Mouse (Mus musculus): ENCODE results near the gene Zbtb32. TPM values are rescaled to one million over a fixed set of nuclear protein-coding genes. Genes with fewer than 3 reads are reported as not detected.
A peak's percentile ranks its signal among the peaks of the same experiment; 100 is the strongest.

Zbtb32 gene
- total RNA-seq, 1 experiment = 20.8 TPM

GRCm38 (mm10) chr7:30564970-30565571 is 33.6 kb downstream of the Zbtb32 start, which contains the start of gene Igflr1:
Gene Igflr1, plus strand, starts transcription at chr7:30565427.
- in situ Hi-C loops (cut with MboI; ENCODE audit: low sequenced_read_pairs in 2 of 2, unreplicated experiment in 2 of 2) = no loop called here

DNA sequence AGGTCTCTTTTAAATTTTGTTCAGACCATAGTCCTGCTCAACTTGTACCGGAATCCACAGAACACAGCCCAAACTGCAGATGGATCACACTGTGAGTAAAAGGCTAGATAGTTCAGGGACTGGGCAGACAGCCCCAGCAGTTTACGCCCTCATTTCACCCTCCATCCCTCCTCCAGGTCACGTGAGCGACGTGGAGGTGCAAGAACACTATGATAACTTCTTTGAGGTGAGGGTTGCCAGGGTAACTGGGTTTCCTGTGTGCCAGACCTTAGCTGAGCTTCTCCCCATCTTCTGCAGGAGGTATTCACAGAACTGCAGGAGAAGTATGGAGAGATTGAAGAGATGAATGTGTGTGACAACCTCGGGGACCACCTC is 34.8 kb downstream of the Zbtb32 start:
- Histone ChIP-seq H3K9me3 (ENCODE audit: control insufficient read depth, insufficient read depth, low read depth, low read length) (no peaks in the 10 kb centered on the region), H3K27ac (ENCODE audit: insufficient read depth, low read depth, low read length, poor library complexity, severe bottlenecking) (no peak overlapping the region), H3K9ac (ENCODE audit: insufficient read depth, low read depth, low read length, poor library complexity, severe bottlenecking) (peak overlapping the region; percentile 20; the same call in 1 of the 2 replicates), H3K36me3 (ENCODE audit: control insufficient read depth, insufficient read depth, low read length, poor library complexity, severe bottlenecking) (peaks cover 10% of the 10 kb centered on the region), H3K4me3 (ENCODE audit: insufficient read depth in 1 of 2, low read depth in 1 of 2, low read length in 2 of 2, poor library complexity in 1 of 2, severe bottlenecking in 1 of 2) (peak overlapping the region; percentile 97 to 99), H3K4me1 (ENCODE audit: control insufficient read depth in 2 of 2, insufficient read depth in 2 of 2, low read length in 2 of 2, poor library complexity in 1 of 2) (peaks cover 4 to 19% of the 10 kb centered on the region in 2 experiments; a peak in 2 of 4 replicates)
- no peak for DNase-seq (ENCODE audit: low read depth, low spot score)
- in situ Hi-C loops (cut with MboI; ENCODE audit: low sequenced_read_pairs in 2 of 2, unreplicated experiment in 2 of 2) = no loop called here
- TF ChIP-seq HCFC1 (IDR thresholded peaks at IDR 0.05; ENCODE audit: borderline replicate concordance, insufficient read depth, low read length) (no peak), ZC3H11A (IDR thresholded peaks at IDR 0.05; ENCODE audit: borderline replicate concordance, low read depth, low read length) (no peak), ZNF384 (IDR thresholded peaks at IDR 0.05; ENCODE audit: low read depth, low read length) (no peak), MAFK (IDR thresholded peaks at IDR 0.05; ENCODE audit: insufficient read depth, low read depth, low read length) (no peak), CHD2 (IDR thresholded peaks at IDR 0.05; ENCODE audit: low read depth, low read length) (no peak)

More at GRCm38 (mm10) chr7:30564970-30565571, 33.6 kb downstream of the Zbtb32 start, which contains the start of gene Igflr1:
- Histone ChIP-seq H3K27ac (ENCODE audit: insufficient read depth, low read depth, low read length, poor library complexity, severe bottlenecking) (no peak within 1 kb of the TSS), H3K9me3 (ENCODE audit: control insufficient read depth, insufficient read depth, low read depth, low read length) (no peaks in the 10 kb centered on the region), H3K4me3 (ENCODE audit: insufficient read depth in 1 of 2, low read depth in 1 of 2, low read length in 2 of 2, poor library complexity in 1 of 2, severe bottlenecking in 1 of 2) (no peak within 1 kb of the TSS), H3K9ac (ENCODE audit: insufficient read depth, low read depth, low read length, poor library complexity, severe bottlenecking) (peak within 1 kb of the TSS; percentile 20; the same call in 1 of the 2 replicates), H3K4me1 (ENCODE audit: control insufficient read depth in 2 of 2, insufficient read depth in 2 of 2, low read length in 2 of 2, poor library complexity in 1 of 2) (peaks cover 1 to 19% of the 10 kb centered on the region in 2 experiments; a peak in 2 of 4 replicates), H3K36me3 (ENCODE audit: control insufficient read depth, insufficient read depth, low read length, poor library complexity, severe bottlenecking) (peaks cover 22% of the 10 kb centered on the region)
- TF ChIP-seq HCFC1 (IDR thresholded peaks at IDR 0.05; ENCODE audit: borderline replicate concordance, insufficient read depth, low read length) (no peak), ZNF384 (IDR thresholded peaks at IDR 0.05; ENCODE audit: low read depth, low read length) (no peak), MAFK (IDR thresholded peaks at IDR 0.05; ENCODE audit: insufficient read depth, low read depth, low read length) (no peak), CHD2 (IDR thresholded peaks at IDR 0.05; ENCODE audit: low read depth, low read length) (no peak), ZC3H11A (IDR thresholded peaks at IDR 0.05; ENCODE audit: borderline replicate concordance, low read depth, low read length) (no peak)
- no peak for DNase-seq (ENCODE audit: low read depth, low spot score)

DNA sequence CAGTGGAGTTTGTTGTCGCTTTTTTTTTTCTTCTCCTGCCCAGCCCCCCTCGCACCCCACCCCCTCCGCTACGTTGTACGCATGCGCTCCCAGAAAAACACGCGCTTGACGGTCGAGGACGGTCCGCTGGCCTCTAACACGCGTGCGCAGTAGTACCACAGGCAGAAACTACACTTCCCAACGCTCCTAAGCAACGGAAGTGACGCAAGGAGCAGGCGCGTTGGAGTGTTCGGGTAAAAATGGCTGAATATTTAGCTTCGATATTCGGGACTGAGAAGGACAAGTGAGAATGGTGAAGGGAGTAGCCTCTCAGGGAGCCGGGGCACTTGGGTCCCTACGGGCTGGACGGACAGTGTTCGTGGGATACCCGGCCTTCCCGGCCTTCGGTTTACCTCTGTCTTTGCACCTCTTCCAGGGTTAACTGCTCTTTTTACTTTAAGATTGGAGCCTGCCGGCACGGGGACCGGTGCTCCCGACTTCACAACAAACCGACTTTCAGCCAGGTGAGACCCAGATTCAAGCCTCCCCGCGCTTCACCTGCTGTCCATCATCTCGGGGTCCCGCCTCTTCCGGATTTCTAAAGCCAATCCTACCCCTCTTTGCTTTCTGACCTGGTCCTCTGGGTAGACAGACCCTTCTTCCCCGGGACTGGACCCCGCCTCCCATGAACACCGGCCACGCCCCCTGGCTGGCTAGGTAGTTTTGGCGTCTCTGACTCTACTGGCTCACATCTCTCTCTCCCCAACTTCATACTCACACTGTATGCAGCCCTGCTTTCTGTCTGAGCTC is 35.4 kb downstream of the Zbtb32 start, which contains the start of the genes U2af1l4, Gm49396 and Psenen:
Gene U2af1l4 (plus strand): TSS at position 185 of the 789 bp plus-strand sequence.
Gene Gm49396 (plus strand): TSS at position 228 of the 789 bp plus-strand sequence.
Gene Psenen (minus strand): TSS at position 511 of the 789 bp plus-strand sequence.
- H3K27ac ChIP-seq (ENCODE audit: insufficient read depth, low read depth, low read length, poor library complexity, severe bottlenecking) = peak within 1 kb of the TSS; percentile 99
- in situ Hi-C loops (cut with MboI; ENCODE audit: low sequenced_read_pairs in 2 of 2, unreplicated experiment in 2 of 2) = no loop called here
- TF ChIP-seq ZC3H11A (IDR thresholded peaks at IDR 0.05; ENCODE audit: borderline replicate concordance, low read depth, low read length) (no peak), MAFK (IDR thresholded peaks at IDR 0.05; ENCODE audit: insufficient read depth, low read depth, low read length) (no peak), CHD2 (IDR thresholded peaks at IDR 0.05; ENCODE audit: low read depth, low read length) (no peak), HCFC1 (IDR thresholded peaks at IDR 0.05; ENCODE audit: borderline replicate concordance, insufficient read depth, low read length) (peak; percentile 95), ZNF384 (IDR thresholded peaks at IDR 0.05; ENCODE audit: low read depth, low read length) (peak; percentile 82)
- peaks cover 4 to 22% of the 10 kb centered on the region in 2 experiments; a peak in 2 of 4 replicates for H3K4me1 ChIP-seq (ENCODE audit: control insufficient read depth in 2 of 2, insufficient read depth in 2 of 2, low read length in 2 of 2, poor library complexity in 1 of 2)
- H3K36me3 ChIP-seq (ENCODE audit: control insufficient read depth, insufficient read depth, low read length, poor library complexity, severe bottlenecking) = peaks cover 5% of the 10 kb centered on the region
- peak within 1 kb of the TSS; percentile 99 for H3K9ac ChIP-seq (ENCODE audit: insufficient read depth, low read depth, low read length, poor library complexity, severe bottlenecking)
- H3K4me3 ChIP-seq (ENCODE audit: insufficient read depth in 1 of 2, low read depth in 1 of 2, low read length in 2 of 2, poor library complexity in 1 of 2, severe bottlenecking in 1 of 2) = peak within 1 kb of the TSS; percentile 97 to 99
- no peaks in the 10 kb centered on the region for H3K9me3 ChIP-seq (ENCODE audit: control insufficient read depth, insufficient read depth, low read depth, low read length)
- peak; percentile 95 for DNase-seq (ENCODE audit: low read depth, low spot score)

DNA sequence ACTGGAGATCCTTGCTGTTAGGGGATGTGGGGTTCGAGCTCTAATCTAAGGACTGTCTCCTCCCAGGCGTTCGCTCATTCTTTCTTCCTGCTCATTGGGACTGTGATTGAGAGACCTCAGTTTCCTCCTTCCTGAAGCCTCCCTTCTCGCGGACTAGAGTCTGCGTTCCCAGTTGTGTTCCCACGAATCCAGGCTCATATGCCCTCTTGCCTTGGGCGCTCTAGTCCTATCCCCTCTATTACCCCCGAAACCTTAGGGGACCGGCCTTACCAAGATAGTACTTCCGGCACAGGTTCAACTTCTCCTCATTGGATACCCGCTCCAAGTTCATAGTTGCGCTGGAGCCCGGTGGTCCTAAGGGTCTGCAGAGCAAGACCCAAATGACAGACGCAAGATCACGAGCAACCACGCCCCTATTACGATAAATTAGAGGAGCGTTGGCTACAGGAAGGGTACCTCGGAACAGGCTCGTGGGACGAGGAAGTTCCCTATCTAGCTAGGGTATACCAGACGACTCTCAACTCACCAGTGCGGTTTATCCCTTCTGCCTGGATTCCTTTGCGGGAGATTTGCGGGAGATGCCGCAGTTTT is 36.1 kb downstream of the Zbtb32 start:
- H3K4me3 ChIP-seq (ENCODE audit: insufficient read depth in 1 of 2, low read depth in 1 of 2, low read length in 2 of 2, poor library complexity in 1 of 2, severe bottlenecking in 1 of 2) = peak overlapping the region; percentile 97 to 99
- in situ Hi-C loops (cut with MboI; ENCODE audit: low sequenced_read_pairs in 2 of 2, unreplicated experiment in 2 of 2) = no loop called here
- no peak for TF ChIP-seq CHD2 (IDR thresholded peaks at IDR 0.05; ENCODE audit: low read depth, low read length)
- no peak for TF ChIP-seq ZC3H11A (IDR thresholded peaks at IDR 0.05; ENCODE audit: borderline replicate concordance, low read depth, low read length)
- no peak for TF ChIP-seq HCFC1 (IDR thresholded peaks at IDR 0.05; ENCODE audit: borderline replicate concordance, insufficient read depth, low read length)
- no peak for TF ChIP-seq ZNF384 (IDR thresholded peaks at IDR 0.05; ENCODE audit: low read depth, low read length)
- no peak for TF ChIP-seq MAFK (IDR thresholded peaks at IDR 0.05; ENCODE audit: insufficient read depth, low read depth, low read length)
- peaks cover 4 to 26% of the 10 kb centered on the region in 2 experiments; a peak in 2 of 4 replicates for H3K4me1 ChIP-seq (ENCODE audit: control insufficient read depth in 2 of 2, insufficient read depth in 2 of 2, low read length in 2 of 2, poor library complexity in 1 of 2)
- H3K27ac ChIP-seq (ENCODE audit: insufficient read depth, low read depth, low read length, poor library complexity, severe bottlenecking) = peak overlapping the region; percentile 32; the same call in 1 of the 2 replicates
- peak overlapping the region; percentile 88 for H3K9ac ChIP-seq (ENCODE audit: insufficient read depth, low read depth, low read length, poor library complexity, severe bottlenecking)
- H3K9me3 ChIP-seq (ENCODE audit: control insufficient read depth, insufficient read depth, low read depth, low read length) = no peaks in the 10 kb centered on the region
- DNase-seq (ENCODE audit: low read depth, low spot score) = no peak
- H3K36me3 ChIP-seq (ENCODE audit: control insufficient read depth, insufficient read depth, low read length, poor library complexity, severe bottlenecking) = peaks cover 2% of the 10 kb centered on the region; the same call in 1 of the 2 replicates

All from ES-E14 (cell line).